Mouse (Mus musculus): ENCODE results near the gene Ankrd28.

DNA sequence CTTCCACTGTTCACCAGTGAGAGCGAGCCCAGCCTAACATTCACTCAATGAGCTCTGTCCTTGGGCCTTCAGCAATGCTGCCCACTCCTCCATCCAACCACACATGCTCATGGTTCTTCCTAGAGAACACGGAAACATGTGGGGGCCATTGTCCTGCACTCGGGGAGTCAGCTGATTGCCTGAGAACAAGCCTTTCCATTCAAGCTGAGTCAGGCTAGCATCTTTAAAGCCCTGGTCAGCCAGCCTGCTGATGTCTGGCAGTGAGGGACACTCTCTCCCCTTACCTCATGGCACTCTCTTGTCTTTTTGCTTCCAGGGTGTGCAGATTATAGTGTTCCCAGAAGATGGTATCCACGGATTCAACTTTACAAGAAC is 164.9 kb downstream of the Ankrd28 start:
- no peak for TF ChIP-seq CTCF (IDR thresholded peaks at IDR 0.05; ENCODE audit: low read depth)
- no peak for TF ChIP-seq EP300 (IDR thresholded peaks at IDR 0.05; ENCODE audit: low read depth)

Measured in liver, postnatal 0 days (tissue).